14 mouse cellular contexts compared by ENCODE assay signal in the genomic region with DNA sequence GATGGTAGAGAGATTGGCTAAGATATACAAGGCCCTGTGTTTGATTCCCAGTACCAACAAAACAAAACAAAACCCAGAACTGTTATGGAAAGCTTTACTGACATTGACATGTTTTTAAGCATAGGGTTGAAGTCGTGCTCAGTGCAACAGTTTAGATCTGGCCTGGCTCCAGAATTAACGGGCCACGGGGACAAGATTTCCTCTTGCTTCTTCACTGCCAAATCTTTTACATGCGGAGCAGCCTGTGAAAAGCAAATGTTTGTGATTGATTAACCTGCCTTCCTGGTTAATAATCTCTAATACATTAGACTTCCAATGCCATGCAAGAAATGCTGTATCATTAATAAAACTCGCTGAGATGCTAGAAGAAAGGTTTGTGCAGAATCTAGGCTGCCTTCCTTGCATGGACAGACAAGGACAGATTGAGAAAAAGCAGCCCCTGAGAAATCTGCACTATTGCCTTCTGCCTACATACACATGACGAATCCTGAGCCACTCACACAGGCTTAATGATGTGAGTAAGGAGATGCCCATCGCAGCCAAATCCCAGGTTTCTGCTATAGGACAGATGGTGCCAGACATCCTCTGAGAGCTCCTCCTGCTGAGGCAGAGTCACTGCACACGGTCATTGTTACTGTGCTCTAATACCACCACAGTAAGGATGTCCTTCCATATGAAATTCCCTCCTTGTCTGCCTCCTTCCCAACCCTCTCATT.
A peak's percentile ranks its signal among the peaks of the same experiment; 100 is the strongest.
DNase-seq lines count a peak whose midpoint lies in the region; ATAC-seq and TF ChIP-seq lines count a peak whose summit lies in the region.
"Had no signal": no experiment of that assay in that cellular context is flagged by ENCODE, and none has a peak within 500 bp of the region (broad histone marks: within the 10 kb centered on the region; RNA-seq: fewer than 3 reads in every experiment).

No protein-coding gene starts in this region.

- H3K27me3 ChIP-seq in hindbrain, embryonic 13.5 days = no peaks in the 10 kb centered on the region
- no peaks in the 10 kb centered on the region for H3K27me3 ChIP-seq in hindbrain, embryonic 10.5 days (ENCODE audit: insufficient read depth, poor library complexity, severe bottlenecking)
- H3K27me3 ChIP-seq in liver, adult 2 months (ENCODE audit: control insufficient read depth, insufficient read depth, low read length) = no peaks in the 10 kb centered on the region
- no peaks in the 10 kb centered on the region for H3K27me3 ChIP-seq in liver, embryonic 12.5 days (replicated peaks)
- H3K27me3 ChIP-seq in hindbrain, embryonic 15.5 days = no peaks in the 10 kb centered on the region
- no peaks in the 10 kb centered on the region for H3K27me3 ChIP-seq in limb, embryonic 10.5 days (ENCODE audit: low read depth, poor library complexity, severe bottlenecking)
- H3K27me3 ChIP-seq: limb, embryonic 12.5 days had no signal

- H3K4me3 ChIP-seq in hindbrain, embryonic 13.5 days = no peak overlapping the region
- no peak overlapping the region for H3K4me3 ChIP-seq in hindbrain, embryonic 10.5 days
- H3K4me3 ChIP-seq in liver, adult 2 months (ENCODE audit: insufficient read depth, low read depth, low read length) = no peak overlapping the region
- no peak overlapping the region for H3K4me3 ChIP-seq in liver, embryonic 12.5 days
- no peak overlapping the region for H3K4me3 ChIP-seq in hindbrain, embryonic 15.5 days
- no peak overlapping the region for H3K4me3 ChIP-seq in limb, embryonic 10.5 days
- H3K4me3 ChIP-seq: erythroblast, embryonic 14.5 days; heart, embryonic 10.5 days; limb, embryonic 12.5 days had no signal

- DNase-seq in hindbrain, embryonic 10.5 days (ENCODE audit: low spot score) = no peak
- peak; percentile 93 for DNase-seq in liver, adult 2 months (ENCODE audit: extremely low read depth, low read depth, low spot score)
- peak; percentile 80 for DNase-seq in brain, embryonic 14.5 days (ENCODE audit: low read depth)
- no peak for DNase-seq in limb, embryonic 10.5 days (ENCODE audit: low spot score)
- DNase-seq: adrenal gland, adult 8-10 months; heart, postnatal 4 days; lung, adult 18-20 months had no signal

- TF ChIP-seq CTCF in liver, adult 2 months (IDR thresholded peaks at IDR 0.05; ENCODE audit: low read depth, low read length) = no peak
- TF ChIP-seq CTCF in brain, embryonic 14.5 days (IDR thresholded peaks at IDR 0.05; ENCODE audit: borderline replicate concordance, extremely low read depth, insufficient read depth, insufficient read length) = no peak

- H3K4me1 ChIP-seq in hindbrain, embryonic 13.5 days (replicated peaks) = peaks cover 10% of the 10 kb centered on the region; the same call in 1 of the 2 replicates
- no peaks in the 10 kb centered on the region for H3K4me1 ChIP-seq in hindbrain, embryonic 10.5 days (replicated peaks)
- peaks cover 4% of the 10 kb centered on the region for H3K4me1 ChIP-seq in liver, adult 2 months (ENCODE audit: control insufficient read depth, insufficient read depth, low read length)
- no peaks in the 10 kb centered on the region for H3K4me1 ChIP-seq in liver, embryonic 12.5 days
- peaks cover 4% of the 10 kb centered on the region; the same call in 1 of the 2 replicates for H3K4me1 ChIP-seq in hindbrain, embryonic 15.5 days (replicated peaks)
- no peaks in the 10 kb centered on the region for H3K4me1 ChIP-seq in limb, embryonic 10.5 days
- H3K4me1 ChIP-seq: heart, embryonic 10.5 days; limb, embryonic 12.5 days had no signal

- H3K36me3 ChIP-seq in hindbrain, embryonic 13.5 days = no peaks in the 10 kb centered on the region
- H3K36me3 ChIP-seq in hindbrain, embryonic 10.5 days = no peaks in the 10 kb centered on the region
- no peaks in the 10 kb centered on the region for H3K36me3 ChIP-seq in liver, adult 2 months (ENCODE audit: control insufficient read depth, insufficient read depth, low read length)
- no peaks in the 10 kb centered on the region for H3K36me3 ChIP-seq in liver, embryonic 12.5 days
- H3K36me3 ChIP-seq in hindbrain, embryonic 15.5 days = no peaks in the 10 kb centered on the region
- H3K36me3 ChIP-seq in limb, embryonic 10.5 days = no peaks in the 10 kb centered on the region
- H3K36me3 ChIP-seq: heart, embryonic 10.5 days; limb, embryonic 12.5 days had no signal

- no peak overlapping the region for H3K4me2 ChIP-seq in hindbrain, embryonic 13.5 days
- H3K4me2 ChIP-seq in liver, embryonic 12.5 days = no peak overlapping the region
- no peak overlapping the region for H3K4me2 ChIP-seq in hindbrain, embryonic 15.5 days
- H3K4me2 ChIP-seq: limb, embryonic 12.5 days had no signal

- no peaks in the 10 kb centered on the region for H3K9me3 ChIP-seq in hindbrain, embryonic 13.5 days
- H3K9me3 ChIP-seq in hindbrain, embryonic 10.5 days = no peaks in the 10 kb centered on the region
- 0 out of 2 replicates have a peak, but pooled peaks cover 8% of the 10 kb centered on the region for H3K9me3 ChIP-seq in liver, embryonic 12.5 days (replicated peaks)
- no peaks in the 10 kb centered on the region for H3K9me3 ChIP-seq in hindbrain, embryonic 15.5 days
- no peaks in the 10 kb centered on the region for H3K9me3 ChIP-seq in limb, embryonic 10.5 days (replicated peaks)
- H3K9me3 ChIP-seq: heart, embryonic 10.5 days; limb, embryonic 12.5 days had no signal

- WGBS in hindbrain, embryonic 13.5 days = 46% methylated on average over 8 of the region's 8 CpGs
- 81% methylated on average over 8 of the region's 8 CpGs for WGBS in hindbrain, embryonic 10.5 days
- WGBS in liver, adult 2 months = 17% methylated on average over 8 of the region's 8 CpGs
- 53% methylated on average over 8 of the region's 8 CpGs for WGBS in liver, embryonic 12.5 days (ENCODE audit: insufficient replicate concordance)
- WGBS in hindbrain, embryonic 15.5 days = 39% methylated on average over 8 of the region's 8 CpGs
- WGBS in limb, embryonic 10.5 days = 81% methylated on average over 8 of the region's 8 CpGs

- no peak overlapping the region for H3K9ac ChIP-seq in hindbrain, embryonic 13.5 days
- no peak overlapping the region for H3K9ac ChIP-seq in liver, adult 2 months (ENCODE audit: low read depth, low read length)
- no peak overlapping the region for H3K9ac ChIP-seq in liver, embryonic 12.5 days
- no peak overlapping the region for H3K9ac ChIP-seq in hindbrain, embryonic 15.5 days
- H3K9ac ChIP-seq: limb, embryonic 12.5 days had no signal

- no peaks in the 10 kb centered on the region for H3K79me2 ChIP-seq in liver, adult 2 months (ENCODE audit: control insufficient read depth, insufficient read depth, low read length)

- ATAC-seq in hindbrain, embryonic 13.5 days (ENCODE audit: low FRiP score) = no peak
- no peak for ATAC-seq in liver, embryonic 12.5 days
- peak; percentile 56; the same call in 1 of the 2 replicates for ATAC-seq in hindbrain, embryonic 15.5 days (ENCODE audit: low FRiP score, low read depth)

- H3K27ac ChIP-seq in hindbrain, embryonic 13.5 days = peak overlapping the region; percentile 69
- H3K27ac ChIP-seq in hindbrain, embryonic 10.5 days = no peak overlapping the region
- no peak overlapping the region for H3K27ac ChIP-seq in liver, adult 2 months (replicated peaks; ENCODE audit: insufficient read depth, low read depth, low read length)
- no peak overlapping the region for H3K27ac ChIP-seq in liver, embryonic 12.5 days
- peak overlapping the region; percentile 20; the same call in 1 of the 2 replicates for H3K27ac ChIP-seq in hindbrain, embryonic 15.5 days (replicated peaks)
- no peak overlapping the region for H3K27ac ChIP-seq in limb, embryonic 10.5 days
- H3K27ac ChIP-seq: heart, embryonic 10.5 days; limb, embryonic 12.5 days; macrophage had no signal

- no peak for TF ChIP-seq POLR2A in liver, adult 2 months (IDR thresholded peaks at IDR 0.05; ENCODE audit: extremely low read depth, insufficient read depth, low read length)
- no peak for TF ChIP-seq POLR2A in brain, embryonic 14.5 days (IDR thresholded peaks at IDR 0.05; ENCODE audit: borderline replicate concordance, extremely low read depth, insufficient read depth, insufficient read length, poor library complexity, severe bottlenecking)

Comparison
In these comparisons a context has a peak if more than half of its experiments do, and no peak if none do; other contexts are left out.
1. H3K27ac ChIP-seq: peak in hindbrain, embryonic 13.5 days (single experiment) and hindbrain, embryonic 15.5 days (single experiment); none in hindbrain, embryonic 10.5 days (single experiment), liver, adult 2 months (single experiment), liver, embryonic 12.5 days (single experiment) and limb, embryonic 10.5 days (single experiment).
2. DNase-seq: peak in liver, adult 2 months (single experiment) and brain, embryonic 14.5 days (single experiment); none in hindbrain, embryonic 10.5 days (single experiment) and limb, embryonic 10.5 days (single experiment).